Mouse (Mus musculus): ENCODE results near the gene Acp2.

Acp2 gene

GRCm38 (mm10) chr2:91202222-91202971 is at the start of gene Acp2, which contains the start of gene Nr1h3:
TSS of gene Acp2 (plus strand) at chr2:91202885.
TSS of gene Nr1h3 (minus strand) at chr2:91202834.
- peak; percentile 91 for DNase-seq

- no peak for DNase-seq
Measured at GRCm38 (mm10) chr2:91152885-91153377, 49.8 kb upstream of the Acp2 start.

GRCm38 (mm10) chr2:91154091-91154490 is 48.6 kb upstream of the Acp2 start:
- DNase-seq = no peak

- DNase-seq = no peak
Measured at GRCm38 (mm10) chr2:91157002-91157752, 45.5 kb upstream of the Acp2 start.

- peak; percentile 28 for DNase-seq
Measured at GRCm38 (mm10) chr2:91160591-91160990, 42.1 kb upstream of the Acp2 start.

GRCm38 (mm10) chr2:91162952-91163351 is 39.7 kb upstream of the Acp2 start:
- DNase-seq = no peak

GRCm38 (mm10) chr2:91163532-91163931 is 39.2 kb upstream of the Acp2 start:
- no peak for DNase-seq

GRCm38 (mm10) chr2:91164991-91165390 is 37.7 kb upstream of the Acp2 start:
- no peak for DNase-seq

GRCm38 (mm10) chr2:91167629-91168028 is 35.1 kb upstream of the Acp2 start:
- no peak for DNase-seq

GRCm38 (mm10) chr2:91169587-91170322 is 32.9 kb upstream of the Acp2 start:
- no peak for DNase-seq

- no peak for DNase-seq
Measured at GRCm38 (mm10) chr2:91175490-91175889, 27.2 kb upstream of the Acp2 start.

- no peak for DNase-seq
Measured at GRCm38 (mm10) chr2:91176234-91176633, 26.5 kb upstream of the Acp2 start.

- no peak for DNase-seq
Measured at GRCm38 (mm10) chr2:91179825-91180224, 22.9 kb upstream of the Acp2 start.

GRCm38 (mm10) chr2:91180706-91181105 is 22.0 kb upstream of the Acp2 start:
- DNase-seq = no peak

GRCm38 (mm10) chr2:91182016-91182404 is 20.7 kb upstream of the Acp2 start:
- no peak for DNase-seq

GRCm38 (mm10) chr2:91182405-91183147 is 20.1 kb upstream of the Acp2 start:
- peak; percentile 77 for DNase-seq

GRCm38 (mm10) chr2:91183148-91183513 is 19.6 kb upstream of the Acp2 start:
- peak; percentile 94 for DNase-seq

GRCm38 (mm10) chr2:91183711-91184405 is 18.8 kb upstream of the Acp2 start, which contains the start of gene Madd:
TSS of gene Madd (minus strand) at chr2:91183837.
- peak; percentile 67 for DNase-seq

GRCm38 (mm10) chr2:91186208-91186607 is 16.5 kb upstream of the Acp2 start:
- DNase-seq = no peak

- DNase-seq = no peak
Measured at GRCm38 (mm10) chr2:91187431-91187830, 15.3 kb upstream of the Acp2 start.

- no peak for DNase-seq
Measured at GRCm38 (mm10) chr2:91190501-91190900, 12.2 kb upstream of the Acp2 start.

Measured in lung, postnatal 14 days (tissue).